Mouse (Mus musculus): ENCODE measurements at regions not wholly inside any gene's neighbourhood (a gene's known extent, or its start where the extent isn't known, plus 50 kb on each side); places are given as distances from the start of the nearest gene placed in this dataset.

- Histone ChIP-seq H3K27me3 (ENCODE audit: control insufficient read depth, insufficient read depth, low read length) (no peaks in the 10 kb centered on the region), H3K4me3 (ENCODE audit: low read length) (no peak overlapping the region), H3K9me3 (replicated peaks; ENCODE audit: control insufficient read depth, low read length) (no peaks in the 10 kb centered on the region), H3K27ac (ENCODE audit: low read length) (no peak overlapping the region), H3K4me1 (ENCODE audit: control insufficient read depth, insufficient read depth, low read length) (no peaks in the 10 kb centered on the region), H3K36me3 (ENCODE audit: control insufficient read depth, insufficient read depth) (no peaks in the 10 kb centered on the region), H3K9ac (ENCODE audit: low read length) (no peak overlapping the region), H3K4me2 (ENCODE audit: low read depth, low read length) (no peak overlapping the region)
- ATAC-seq (replicated peaks; ENCODE audit: extremely low read depth, insufficient read depth, low FRiP score), result no peak
- 72% methylated on average over 6 of the region's 6 CpGs for WGBS
Measured at GRCm38 (mm10) chr10:70372411-70373136, 67.7 kb upstream of the Fam13c start.

- Histone ChIP-seq H3K9me3 (replicated peaks; ENCODE audit: control insufficient read depth, low read length) (no peaks in the 10 kb centered on the region), H3K9ac (ENCODE audit: low read length) (no peak overlapping the region), H3K4me1 (ENCODE audit: control insufficient read depth, insufficient read depth, low read length) (no peaks in the 10 kb centered on the region), H3K36me3 (ENCODE audit: control insufficient read depth, insufficient read depth) (no peaks in the 10 kb centered on the region), H3K27me3 (ENCODE audit: control insufficient read depth, insufficient read depth, low read length) (no peaks in the 10 kb centered on the region), H3K4me2 (ENCODE audit: low read depth, low read length) (no peak overlapping the region), H3K4me3 (ENCODE audit: low read length) (no peak overlapping the region), H3K27ac (ENCODE audit: low read length) (no peak overlapping the region)
- no peak for ATAC-seq (replicated peaks; ENCODE audit: extremely low read depth, insufficient read depth, low FRiP score)
- WGBS, result 85% methylated on average over 8 of the region's 8 CpGs
Measured at GRCm38 (mm10) chr10:70373207-70373606, 67.1 kb upstream of the Fam13c start.

GRCm38 (mm10) chr10:70373836-70374235, 66.4 kb upstream of the Fam13c start:
- WGBS, result 79% methylated on average over 5 of the region's 5 CpGs
- Histone ChIP-seq H3K4me3 (ENCODE audit: low read length) (no peak overlapping the region), H3K27ac (ENCODE audit: low read length) (no peak overlapping the region), H3K27me3 (ENCODE audit: control insufficient read depth, insufficient read depth, low read length) (no peaks in the 10 kb centered on the region), H3K4me1 (ENCODE audit: control insufficient read depth, insufficient read depth, low read length) (no peaks in the 10 kb centered on the region), H3K36me3 (ENCODE audit: control insufficient read depth, insufficient read depth) (no peaks in the 10 kb centered on the region), H3K9ac (ENCODE audit: low read length) (no peak overlapping the region), H3K9me3 (replicated peaks; ENCODE audit: control insufficient read depth, low read length) (no peaks in the 10 kb centered on the region), H3K4me2 (ENCODE audit: low read depth, low read length) (no peak overlapping the region)
- ATAC-seq (replicated peaks; ENCODE audit: extremely low read depth, insufficient read depth, low FRiP score), result no peak

GRCm38 (mm10) chr10:70374726-70375125, 65.6 kb upstream of the Fam13c start:
- no peak for ATAC-seq (replicated peaks; ENCODE audit: extremely low read depth, insufficient read depth, low FRiP score)
- Histone ChIP-seq H3K9me3 (replicated peaks; ENCODE audit: control insufficient read depth, low read length) (no peaks in the 10 kb centered on the region), H3K4me1 (ENCODE audit: control insufficient read depth, insufficient read depth, low read length) (no peaks in the 10 kb centered on the region), H3K27me3 (ENCODE audit: control insufficient read depth, insufficient read depth, low read length) (no peaks in the 10 kb centered on the region), H3K4me3 (ENCODE audit: low read length) (no peak overlapping the region), H3K4me2 (ENCODE audit: low read depth, low read length) (no peak overlapping the region), H3K36me3 (ENCODE audit: control insufficient read depth, insufficient read depth) (no peaks in the 10 kb centered on the region), H3K9ac (ENCODE audit: low read length) (no peak overlapping the region), H3K27ac (ENCODE audit: low read length) (no peak overlapping the region)
- 77% methylated on average over 7 of the region's 7 CpGs for WGBS

- no peak for ATAC-seq (replicated peaks; ENCODE audit: extremely low read depth, insufficient read depth, low FRiP score)
Measured at GRCm38 (mm10) chr10:70380041-70380651, 60.1 kb upstream of the Fam13c start.

GRCm38 (mm10) chr10:70384689-70385088, 55.6 kb upstream of the Fam13c start:
- Histone ChIP-seq H3K4me1 (ENCODE audit: control insufficient read depth, insufficient read depth, low read length) (no peaks in the 10 kb centered on the region), H3K9ac (ENCODE audit: low read length) (no peak overlapping the region), H3K27me3 (ENCODE audit: control insufficient read depth, insufficient read depth, low read length) (no peaks in the 10 kb centered on the region), H3K9me3 (replicated peaks; ENCODE audit: control insufficient read depth, low read length) (peaks cover 4% of the 10 kb centered on the region; the same call in 1 of the 2 replicates), H3K4me3 (ENCODE audit: low read length) (no peak overlapping the region), H3K27ac (ENCODE audit: low read length) (no peak overlapping the region), H3K4me2 (ENCODE audit: low read depth, low read length) (no peak overlapping the region), H3K36me3 (ENCODE audit: control insufficient read depth, insufficient read depth) (no peaks in the 10 kb centered on the region)
- 78% methylated on average over 4 of the region's 4 CpGs for WGBS
- no peak for ATAC-seq (replicated peaks; ENCODE audit: extremely low read depth, insufficient read depth, low FRiP score)

More at GRCm38 (mm10) chr10:70380041-70380651, 60.1 kb upstream of the Fam13c start:
- Histone ChIP-seq H3K36me3 (ENCODE audit: control insufficient read depth, insufficient read depth) (no peaks in the 10 kb centered on the region), H3K27me3 (ENCODE audit: control insufficient read depth, insufficient read depth, low read length) (no peaks in the 10 kb centered on the region), H3K27ac (ENCODE audit: low read length) (no peak overlapping the region), H3K4me2 (ENCODE audit: low read depth, low read length) (no peak overlapping the region), H3K9me3 (replicated peaks; ENCODE audit: control insufficient read depth, low read length) (no peaks in the 10 kb centered on the region), H3K4me3 (ENCODE audit: low read length) (no peak overlapping the region), H3K4me1 (ENCODE audit: control insufficient read depth, insufficient read depth, low read length) (no peaks in the 10 kb centered on the region), H3K9ac (ENCODE audit: low read length) (no peak overlapping the region)
- WGBS, result 62% methylated on average over 7 of the region's 7 CpGs

GRCm38 (mm10) chr10:70387729-70388128, 52.6 kb upstream of the Fam13c start:
- H3K27ac ChIP-seq (ENCODE audit: low read length), result no peak overlapping the region
- 88% methylated on average over 5 of the region's 5 CpGs for WGBS
- no peaks in the 10 kb centered on the region for H3K27me3 ChIP-seq (ENCODE audit: control insufficient read depth, insufficient read depth, low read length)
- H3K9ac ChIP-seq (ENCODE audit: low read length), result no peak overlapping the region
- H3K9me3 ChIP-seq (replicated peaks; ENCODE audit: control insufficient read depth, low read length), result peaks cover 4% of the 10 kb centered on the region; the same call in 1 of the 2 replicates
- H3K4me3 ChIP-seq (ENCODE audit: low read length), result no peak overlapping the region
- H3K4me1 ChIP-seq (ENCODE audit: control insufficient read depth, insufficient read depth, low read length), result no peaks in the 10 kb centered on the region
- H3K36me3 ChIP-seq (ENCODE audit: control insufficient read depth, insufficient read depth), result no peaks in the 10 kb centered on the region
- ATAC-seq (replicated peaks; ENCODE audit: extremely low read depth, insufficient read depth, low FRiP score), result no peak
- H3K4me2 ChIP-seq (ENCODE audit: low read depth, low read length), result no peak overlapping the region
